Mouse (Mus musculus): ENCODE data around the gene Lrig3.
A peak's percentile ranks its signal among the peaks of the same experiment; 100 is the strongest.

Gene Lrig3

GRCm38 (mm10) chr10:125965968-125966480, at the start of gene Lrig3:
Gene Lrig3, plus strand, starts transcription at chr10:125966168.
- peak; percentile 80 to 83 for DNase-seq (ENCODE audit: low spot score in 2 of 2)

- DNase-seq (ENCODE audit: low spot score in 2 of 2), result no peak
Observed at GRCm38 (mm10) chr10:125916781-125917180, 49.2 kb upstream of the Lrig3 start.

DNA sequence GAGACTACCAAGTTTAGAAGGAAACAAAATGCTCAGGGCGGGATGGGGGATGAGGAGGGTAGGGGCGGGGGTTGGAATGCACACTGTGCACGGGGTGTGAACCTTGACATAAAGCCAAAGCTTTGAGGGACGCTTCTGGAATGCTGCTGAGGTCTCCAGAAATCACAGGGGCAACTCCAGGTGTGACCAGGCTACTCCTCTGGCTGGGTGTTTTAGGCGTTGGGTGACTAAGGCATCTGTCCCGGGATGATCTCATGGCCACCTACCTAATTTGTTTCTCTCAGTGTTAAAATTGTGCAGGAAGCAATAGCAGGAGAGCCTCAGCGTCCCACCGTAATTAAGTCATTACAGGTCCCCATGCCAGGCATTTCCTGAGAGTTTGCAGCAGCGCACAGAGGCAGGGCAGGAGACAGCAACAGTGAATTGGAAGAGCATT, 48.5 kb upstream of the Lrig3 start:
- DNase-seq (ENCODE audit: low spot score in 2 of 2), result no peak

GRCm38 (mm10) chr10:125918994-125919393, 47.0 kb upstream of the Lrig3 start:
- no peak for DNase-seq (ENCODE audit: low spot score in 2 of 2)

- no peak for DNase-seq (ENCODE audit: low spot score in 2 of 2)
Observed at GRCm38 (mm10) chr10:125921654-125922446, 44.1 kb upstream of the Lrig3 start.

DNA sequence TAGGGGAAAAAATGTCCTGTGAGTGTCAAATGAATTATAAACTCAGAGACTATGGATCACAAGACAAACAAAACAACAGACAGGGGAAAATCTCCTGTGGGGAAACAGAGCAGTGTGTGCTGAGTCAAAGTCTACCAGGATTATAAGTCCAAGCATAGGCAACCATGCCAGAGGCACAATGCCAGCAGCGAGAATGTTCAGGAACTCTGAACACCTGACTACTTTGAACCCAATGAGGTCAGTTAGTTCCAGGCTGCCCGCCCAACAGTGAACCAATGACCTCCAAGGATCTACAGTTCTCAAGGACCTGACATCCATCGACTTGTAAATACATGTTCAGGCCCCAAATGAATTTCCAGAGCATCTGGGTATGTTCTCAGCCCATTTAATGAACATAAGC, 36.0 kb upstream of the Lrig3 start:
- DNase-seq (ENCODE audit: low spot score in 2 of 2), result no peak

DNA sequence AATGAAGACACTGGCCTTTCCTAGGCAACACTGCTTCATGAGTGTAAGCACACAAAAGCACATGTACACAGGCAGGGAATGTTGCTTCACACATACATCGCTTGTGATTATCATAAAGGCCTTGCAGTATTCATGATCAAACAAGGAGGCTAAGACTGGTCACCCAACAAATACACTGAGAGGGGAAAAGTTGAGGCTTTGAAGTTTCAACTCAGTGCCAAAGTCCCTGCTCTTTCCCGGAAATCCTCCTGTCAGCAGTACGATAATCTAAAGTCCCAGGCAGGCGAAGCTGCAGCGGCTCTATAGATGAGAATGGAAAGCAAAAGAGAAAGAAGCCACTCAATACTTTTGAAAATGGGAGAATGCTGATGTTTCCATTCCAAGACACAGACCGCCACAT, 32.6 kb upstream of the Lrig3 start:
- DNase-seq (ENCODE audit: low spot score in 2 of 2), result no peak

DNA sequence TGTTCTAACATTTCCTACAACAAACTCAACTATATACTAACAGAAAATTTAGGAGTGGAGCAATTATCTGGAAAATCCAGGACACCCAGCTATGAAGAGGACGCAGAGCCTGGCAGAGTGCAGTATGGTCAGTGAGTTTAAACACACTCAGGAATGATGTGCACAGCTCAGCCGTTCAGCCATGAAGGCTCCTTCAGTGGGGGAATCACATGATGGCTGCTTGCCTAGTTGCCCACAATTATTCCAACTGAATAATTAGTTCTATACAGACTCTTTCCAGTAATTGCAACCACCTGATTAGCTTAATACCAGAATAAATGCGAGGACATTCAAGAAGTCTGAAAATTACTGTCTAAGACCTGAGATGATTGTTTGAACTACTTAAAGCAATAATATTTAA, 31.9 kb upstream of the Lrig3 start:
- DNase-seq (ENCODE audit: low spot score in 2 of 2), result no peak

GRCm38 (mm10) chr10:125937517-125938497, 28.2 kb upstream of the Lrig3 start:
- no peak for DNase-seq (ENCODE audit: low spot score in 2 of 2)

DNA sequence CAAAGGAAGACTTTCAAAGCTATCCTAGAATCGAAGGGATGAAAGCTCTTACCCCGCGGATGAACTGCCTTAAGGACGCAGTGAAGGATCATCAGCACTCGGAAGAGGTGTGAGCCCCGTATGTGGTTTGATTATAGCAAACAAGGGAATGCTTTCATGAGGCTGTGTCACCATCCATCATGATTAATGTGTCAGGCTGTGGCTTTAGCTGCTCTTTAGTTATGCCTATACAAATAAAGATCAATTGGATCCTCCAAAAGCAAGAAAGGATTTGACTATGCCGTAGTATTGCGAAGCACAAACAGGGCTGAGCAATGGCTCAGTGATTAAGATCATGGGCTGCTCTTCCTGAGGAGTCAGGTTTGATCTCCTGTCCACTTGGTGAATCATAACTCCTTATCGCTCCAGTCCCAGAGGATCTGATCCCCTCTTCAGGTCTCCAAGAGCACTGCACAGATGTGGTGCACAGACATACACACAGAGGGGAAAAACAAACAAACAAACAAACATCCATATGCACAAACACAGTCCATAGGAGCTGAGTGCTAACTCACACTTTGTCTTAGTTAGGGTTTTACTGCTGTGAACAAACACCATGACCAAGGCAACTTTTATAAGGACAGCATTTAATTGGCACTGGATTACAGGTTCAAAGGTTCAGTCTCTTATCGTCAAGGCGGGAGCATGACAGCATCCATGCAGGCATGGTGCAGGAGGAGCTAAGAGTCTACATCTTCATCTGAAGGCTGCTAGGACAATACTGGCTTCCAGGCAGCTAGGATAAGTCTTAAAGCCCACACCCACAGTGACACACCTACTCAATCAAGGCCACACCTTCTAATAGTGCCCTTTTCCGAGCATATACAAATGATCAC, 27.2 kb upstream of the Lrig3 start:
- DNase-seq (ENCODE audit: low spot score in 2 of 2), result no peak

DNA sequence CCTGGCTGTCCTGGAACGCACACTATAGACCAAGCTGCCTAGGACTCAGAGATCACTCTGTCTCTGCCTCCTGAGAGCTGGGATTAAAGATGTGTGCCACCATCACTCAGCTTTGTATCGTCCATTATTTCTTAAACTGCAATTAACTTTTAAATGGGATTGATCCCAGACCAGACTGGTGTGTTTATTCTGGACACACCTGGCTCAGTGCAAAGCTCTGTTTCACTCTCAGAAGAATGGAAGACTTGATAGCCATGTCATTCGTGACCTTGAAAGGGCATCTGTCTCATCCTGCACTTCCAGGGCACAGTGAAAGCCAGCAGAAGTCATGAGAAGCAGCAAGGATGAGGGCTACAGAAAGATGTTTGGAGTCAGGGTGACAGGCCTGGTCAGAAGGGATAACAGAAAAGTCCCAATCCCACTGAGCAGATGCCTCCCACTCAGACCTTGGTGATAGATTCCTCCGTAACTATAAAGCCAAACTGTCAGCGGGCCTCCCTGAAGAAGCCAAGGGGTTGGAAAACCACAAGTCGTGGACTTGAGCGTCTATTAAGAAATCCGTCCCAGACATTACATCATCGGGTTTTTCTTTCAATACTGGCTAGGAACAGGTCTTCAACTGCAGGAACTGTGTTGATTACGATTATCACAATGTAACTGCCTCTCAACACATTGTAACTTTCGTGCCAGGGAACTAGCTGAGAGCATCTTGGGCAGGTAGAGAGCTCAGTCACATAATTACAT, 25.5 kb upstream of the Lrig3 start:
- DNase-seq (ENCODE audit: low spot score in 2 of 2), result peak; percentile 8 to 11

DNA sequence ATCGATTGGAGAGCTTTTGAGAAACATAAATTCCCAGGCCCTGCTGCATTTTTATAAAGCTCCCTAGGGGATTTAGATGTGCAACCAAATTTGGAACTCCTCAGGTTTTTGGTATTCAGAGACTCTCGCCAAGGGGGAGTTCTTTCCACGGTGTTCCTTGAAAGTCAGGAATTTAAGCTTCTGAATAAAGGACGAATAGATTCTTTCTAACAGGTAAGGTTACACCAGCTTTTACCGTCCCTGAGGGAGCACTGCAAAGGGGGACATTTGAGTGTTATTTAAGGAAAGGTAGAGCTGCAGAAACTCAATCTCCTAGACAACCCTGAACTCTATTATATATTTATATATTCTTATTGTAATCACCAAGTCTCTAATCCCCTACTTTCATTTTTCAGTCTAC, 22.9 kb upstream of the Lrig3 start:
- DNase-seq (ENCODE audit: low spot score in 2 of 2), result no peak

DNA sequence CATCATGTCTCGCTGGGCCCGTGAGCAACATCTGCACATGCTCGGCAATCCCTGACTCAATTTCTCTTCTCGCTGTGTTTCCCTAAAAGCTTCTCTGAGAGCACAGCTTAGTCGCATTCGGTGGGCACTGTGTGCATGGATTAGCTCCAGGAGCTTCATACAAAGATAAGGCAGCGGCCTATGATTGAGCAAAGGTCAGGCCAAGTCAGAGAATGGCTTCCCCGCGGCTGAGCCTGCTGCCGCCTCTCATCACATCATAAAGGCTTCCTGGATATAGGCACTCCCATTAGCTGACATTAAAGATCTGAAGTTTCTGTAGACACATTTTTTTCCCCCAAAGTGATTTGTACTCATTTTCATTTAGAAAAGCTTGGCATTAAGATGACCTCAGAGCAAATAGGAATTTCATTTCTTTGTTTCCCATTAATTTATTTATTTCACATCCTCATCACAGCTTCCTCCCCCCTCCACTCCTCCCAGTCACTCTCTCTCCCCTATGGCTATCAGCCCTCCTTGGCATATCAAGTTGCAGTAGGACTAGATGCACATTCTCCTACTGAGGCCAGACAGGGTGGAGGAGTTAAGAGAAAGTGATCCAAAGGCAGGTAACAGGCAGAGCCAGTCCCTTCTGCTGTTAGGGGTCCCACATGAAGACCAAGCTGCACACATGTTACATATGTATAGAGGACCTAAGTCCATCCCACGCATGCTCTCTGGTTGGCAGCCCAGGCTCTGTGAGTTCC, 21.0 kb upstream of the Lrig3 start:
- no peak for DNase-seq (ENCODE audit: low spot score in 2 of 2)

DNA sequence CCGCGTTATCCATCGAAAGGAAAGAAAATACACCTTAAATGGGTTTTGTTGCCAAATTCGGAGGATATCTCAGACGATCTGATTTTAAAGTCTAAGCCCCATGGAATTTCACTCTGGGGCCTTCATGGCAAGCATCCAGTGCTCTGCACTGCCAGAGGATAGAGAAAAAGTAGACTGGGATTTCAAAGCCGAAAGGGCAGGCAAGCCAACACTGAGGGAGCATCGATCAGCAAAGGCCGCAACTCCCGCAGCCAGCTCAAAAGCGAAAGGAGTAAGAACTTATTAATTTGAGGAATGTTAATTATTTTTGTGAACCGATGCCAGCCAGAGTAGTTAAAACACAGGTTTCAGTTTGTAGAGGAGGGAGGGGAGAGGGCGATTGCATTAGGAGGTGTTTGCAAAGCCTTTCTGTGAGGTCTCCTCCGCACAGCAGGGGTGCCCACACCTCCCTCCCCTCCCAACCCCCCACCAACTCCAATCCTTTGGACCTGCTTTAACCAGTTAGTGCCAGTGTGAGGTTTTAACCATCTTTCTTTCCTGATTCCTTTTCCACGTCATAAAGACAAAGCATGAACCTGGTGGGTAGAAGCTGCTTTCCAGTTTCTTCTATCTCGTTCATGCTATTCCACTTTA, 17.0 kb upstream of the Lrig3 start:
- no peak for DNase-seq (ENCODE audit: low spot score in 2 of 2)

GRCm38 (mm10) chr10:125951633-125952032, 14.3 kb upstream of the Lrig3 start:
- no peak for DNase-seq (ENCODE audit: low spot score in 2 of 2)

DNA sequence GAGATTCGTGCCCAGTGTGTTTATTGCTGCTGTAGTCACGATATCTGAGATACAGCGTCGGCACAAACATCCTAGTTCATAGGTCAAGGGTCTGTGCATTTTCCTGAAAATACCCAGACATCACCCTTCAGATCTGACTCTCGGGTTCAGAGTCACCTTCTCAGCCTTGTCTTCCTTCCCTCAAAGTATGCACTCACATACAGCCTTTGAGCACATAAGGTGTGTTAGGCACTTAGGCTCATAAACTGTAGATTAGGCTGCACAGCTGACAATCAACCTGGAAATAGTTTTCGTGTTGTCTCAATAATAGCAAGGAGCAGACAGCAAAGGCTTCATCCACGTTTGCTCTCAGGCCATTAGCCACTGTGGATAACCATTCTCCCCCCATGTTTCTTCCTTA, 11.6 kb upstream of the Lrig3 start:
- DNase-seq (ENCODE audit: low spot score in 2 of 2), result no peak

- DNase-seq (ENCODE audit: low spot score in 2 of 2), result no peak
Observed at GRCm38 (mm10) chr10:125954747-125955530, 11.0 kb upstream of the Lrig3 start.

- no peak for DNase-seq (ENCODE audit: low spot score in 2 of 2)
Observed at GRCm38 (mm10) chr10:125961411-125962107, 4.4 kb upstream of the Lrig3 start.
